ENCODE assay signal across 11 mouse cellular contexts in genomic region chr12:72694901-72695463, GRCm38 (mm10). TPM values are rescaled to one million over a fixed set of nuclear protein-coding genes. Genes with fewer than 3 reads are reported as not detected.
DNase-seq lines count a peak whose midpoint lies in the region; ATAC-seq lines count a peak whose summit lies in the region.
"Had no signal": no experiment of that assay in that cellular context is flagged by ENCODE, and none has a peak within 500 bp of the region (broad histone marks: within the 10 kb centered on the region; RNA-seq: fewer than 3 reads in every experiment).

No protein-coding gene starts in this region.

- H3K4me2 ChIP-seq in forebrain, embryonic 12.5 days, result no peak overlapping the region
- H3K4me2 ChIP-seq: midbrain, embryonic 13.5 days had no signal

- no peak overlapping the region for H3K9ac ChIP-seq in forebrain, embryonic 12.5 days
- H3K9ac ChIP-seq: midbrain, embryonic 13.5 days had no signal

- no peaks in the 10 kb centered on the region for H3K27me3 ChIP-seq in forebrain, embryonic 12.5 days
- H3K27me3 ChIP-seq: midbrain, embryonic 13.5 days had no signal

- no peaks in the 10 kb centered on the region for H3K36me3 ChIP-seq in forebrain, embryonic 12.5 days (replicated peaks)
- H3K36me3 ChIP-seq: midbrain, embryonic 13.5 days had no signal

- peak; percentile 29 to 71 for DNase-seq in adrenal gland, adult (ENCODE audit: inconsistent age in 2 of 2, low spot score in 1 of 2)
- DNase-seq in adrenal gland, postnatal 4 days (ENCODE audit: low spot score in 2 of 2), result no peak
- peak; percentile 42 for DNase-seq in left cerebral cortex, postnatal 4 days
- DNase-seq in left cerebral cortex, adult 8-10 months (ENCODE audit: low spot score in 2 of 2), result no peak
- DNase-seq in brain, adult 2 months (ENCODE audit: low read depth, low spot score), result peak; percentile 7
- DNase-seq in lung, postnatal 10 days, result peak; percentile 16
- DNase-seq in frontal cortex, postnatal 25 days (ENCODE audit: low spot score in 2 of 2), result no peak

- H3K27ac ChIP-seq in forebrain, embryonic 12.5 days, result no peak overlapping the region
- H3K27ac ChIP-seq: midbrain, embryonic 13.5 days had no signal

- no peaks in the 10 kb centered on the region for H3K4me1 ChIP-seq in forebrain, embryonic 12.5 days
- H3K4me1 ChIP-seq: midbrain, embryonic 13.5 days had no signal

- H3K9me3 ChIP-seq in forebrain, embryonic 12.5 days, result no peaks in the 10 kb centered on the region
- H3K9me3 ChIP-seq: midbrain, embryonic 13.5 days had no signal

- 60% methylated on average over 9 of the region's 9 CpGs for WGBS in forebrain, embryonic 12.5 days

- no peak for ATAC-seq in forebrain, embryonic 12.5 days (ENCODE audit: low FRiP score)
- ATAC-seq: midbrain, embryonic 13.5 days had no signal

- no peak overlapping the region for H3K4me3 ChIP-seq in forebrain, embryonic 12.5 days (replicated peaks)
- H3K4me3 ChIP-seq: midbrain, embryonic 13.5 days had no signal

- intact Hi-C loops in left cerebral cortex, postnatal 4 days (cut with DNase I), result no loop called here

RNA-seq across cellular contexts. Expression of gene Dhrs7, which starts 30.3 kb away (rescaled TPM):
- total RNA-seq in adrenal gland, postnatal 4 days (2021), result 10 to 100 TPM; 79.8 to 85.4 TPM
- 10 to 100 TPM; 15.0 to 15.8 TPM for total RNA-seq in left cerebral cortex, postnatal 4 days (2021)
- total RNA-seq in left cerebral cortex, adult 8-10 months (2022), result 10 to 100 TPM; 51.7 to 53.6 (median 53.1) TPM
- 5.2 and 5.9 TPM in 2 replicates for polyA plus RNA-seq in forebrain, embryonic 12.5 days (2016; fragmentation: Nextera tagmentation; extraction: Ambion mirVana)

RNA-seq across cellular contexts. Expression of gene Gm4756, which starts 45.5 kb away (rescaled TPM):
- total RNA-seq in adrenal gland, postnatal 4 days (2021), result not detected
- not detected for total RNA-seq in left cerebral cortex, postnatal 4 days (2021)
- not detected for total RNA-seq in left cerebral cortex, adult 8-10 months (2022)
- not detected in 2 replicates for polyA plus RNA-seq in forebrain, embryonic 12.5 days (2016; fragmentation: Nextera tagmentation; extraction: Ambion mirVana)
- polyA plus RNA-seq: hindbrain, embryonic 11.5 days; midbrain, embryonic 13.5 days; small intestine, adult 2 months had no signal

Comparison
In these comparisons a context has a peak if more than half of its experiments do, and no peak if none do; other contexts are left out.
1. DNase-seq: peak in adrenal gland, adult (2 of 2), left cerebral cortex, postnatal 4 days (single experiment), brain, adult 2 months (single experiment) and lung, postnatal 10 days (single experiment); none in adrenal gland, postnatal 4 days (0 of 2), left cerebral cortex, adult 8-10 months (0 of 2) and frontal cortex, postnatal 25 days (0 of 2).